Mouse (Mus musculus) heart, postnatal 0 days (tissue): Measurements from ENCODE around the gene 2410002F23Rik. TPM values are rescaled to one million over a fixed set of nuclear protein-coding genes. Genes with fewer than 3 reads are reported as not detected.

Source experiments
- ATAC-seq: fragments of 200-750 bp; cut with Nextera tagmentation; 2 replicates; pipeline ENCODE4 v1.8.0; 2017; ENCODE audit warnings: low read depth, moderate number of reproducible peaks, moderate library complexity; ENCODE audit not compliant: insufficient read depth
- DNase-seq: peaks from one replicate; pipeline ENCODE4 v3.0.0-alpha.2; 2016; ENCODE audit warnings: low spot score
- H3K27ac ChIP-seq: fragments of 300-500 bp; sonication (generic); 2 replicates; pipeline ENCODE4 v1.5.1; 2014; ENCODE audit warnings: low read depth, mild to moderate bottlenecking
- H3K27me3 ChIP-seq: fragments of 300-500 bp; sonication (generic); 2 replicates; pipeline ENCODE4 v1.6.1; 2014; ENCODE audit warnings: low read length, mixed read lengths; ENCODE audit not compliant: control insufficient read depth, insufficient read depth
- H3K36me3 ChIP-seq: fragments of 300-500 bp; sonication (generic); replicated peaks from 2 replicates; pipeline ENCODE4 v1.6.1; 2014; ENCODE audit warnings: low read length, mixed read lengths; ENCODE audit not compliant: control insufficient read depth, insufficient read depth
- H3K4me1 ChIP-seq: fragments of 300-500 bp; sonication (generic); 2 replicates; pipeline ENCODE4 v1.6.1; 2014; ENCODE audit warnings: antibody characterized with exemption; ENCODE audit not compliant: control insufficient read depth, insufficient read depth
- H3K4me2 ChIP-seq: fragments of 300-500 bp; sonication (generic); 2 replicates; pipeline ENCODE4 v1.6.1; 2014; ENCODE audit warnings: low read depth, mild to moderate bottlenecking, low read length, moderate library complexity
- H3K4me3 ChIP-seq: fragments of 300-500 bp; sonication (generic); 2 replicates; pipeline ENCODE4 v1.5.1; 2014; ENCODE audit warnings: low read depth, low read length
- H3K9ac ChIP-seq: fragments of 300-500 bp; sonication (generic); replicated peaks from 2 replicates; pipeline ENCODE4 v1.6.1; 2014; ENCODE audit warnings: low read depth, low read length, mixed read lengths
- H3K9me3 ChIP-seq: fragments of 300-500 bp; sonication (generic); replicated peaks from 2 replicates; pipeline ENCODE4 v1.6.1; 2016; ENCODE audit warnings: low read length; ENCODE audit not compliant: control insufficient read depth
- CTCF ChIP-seq: IDR thresholded peaks from 2 replicates; pipeline ENCODE4 v1.5.1; 2016; ENCODE audit warnings: antibody characterized with exemption, control low read depth, low read depth
- EP300 ChIP-seq: IDR thresholded peaks from 2 replicates; pipeline ENCODE4 v1.6.1; 2016; ENCODE audit warnings: antibody characterized with exemption, low read depth
- WGBS: fragments of 180-500 bp; shearing (Covaris S2); extraction: QIAGEN DNeasy Blood & Tissue Kit; methylation state at CpG from one replicate; pipeline ENCODE4 v1.1.7; 2014; 5-methylcytosine and 5-hydroxymethylcytosine counted together
- polyA plus RNA-seq: library from polyadenylated mRNA; unstranded; fragments of >200 nt; fragmentation: Nextera tagmentation; extraction: Ambion mirVana; gene quantifications from 2 replicates; pipeline ENCODE4 v1.2.1, GENCODE M21; 2015
- total RNA-seq: library from RNA; depleted of rRNA; stranded (reverse); fragments of >200 nt; gene quantifications from 2 replicates; pipeline ENCODE4 v1.2.3, GENCODE M21; 2014; ENCODE audit warnings: low replicate concordance

Gene 2410002F23Rik
- total and polyA plus RNA-seq, 2 experiments from 2014 or later = 53.1 to 130 TPM

DNA sequence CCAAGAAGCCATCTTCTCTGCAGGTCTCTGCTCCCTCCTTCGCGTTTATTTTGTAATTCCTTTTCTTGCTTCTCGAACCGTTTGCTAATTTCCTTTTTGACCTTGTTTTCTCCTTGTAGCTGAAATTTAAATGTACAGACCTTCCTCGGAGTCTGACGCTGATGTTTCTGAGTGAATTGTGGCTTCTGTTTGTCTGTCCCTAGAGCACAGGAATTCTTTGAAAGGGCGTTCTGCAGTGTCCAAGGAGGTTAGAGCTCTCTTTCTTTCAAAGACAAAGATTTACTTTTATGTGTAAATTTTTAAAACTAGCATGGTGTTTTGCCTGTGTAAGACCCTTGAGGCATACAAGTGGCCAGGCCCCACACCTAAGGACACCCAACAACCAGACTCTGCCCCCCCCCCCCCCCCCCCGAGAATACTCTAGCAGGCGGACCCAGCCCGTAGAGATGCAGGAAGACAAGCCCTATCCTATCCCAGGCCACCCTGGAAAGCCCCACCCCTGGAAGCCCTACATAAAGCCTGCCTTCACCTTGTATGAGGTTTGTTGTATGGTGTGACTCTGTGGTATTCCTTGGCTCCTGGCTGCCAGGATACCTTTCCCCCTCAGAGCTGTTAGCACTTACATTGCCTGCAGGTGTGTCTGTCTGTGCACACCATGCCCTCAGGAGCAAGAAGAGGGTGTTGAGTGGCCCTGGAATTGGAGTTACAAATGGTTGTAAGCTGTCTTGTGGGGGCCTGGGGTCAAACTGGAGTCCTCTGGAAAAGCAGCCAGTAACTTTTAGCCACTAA lies 30.1 kb downstream of the 2410002F23Rik start:
- no peaks in the 10 kb centered on the region for H3K4me1 ChIP-seq
- no peak for TF ChIP-seq CTCF
- TF ChIP-seq EP300 = no peak
- no peaks in the 10 kb centered on the region for H3K36me3 ChIP-seq
- ATAC-seq = no peak
- H3K9me3 ChIP-seq = no peaks in the 10 kb centered on the region
- DNase-seq = no peak
- no peak overlapping the region for H3K9ac ChIP-seq
- no peak overlapping the region for H3K4me2 ChIP-seq
- WGBS = 63% methylated on average over 10 of the region's 10 CpGs
- 0 out of 2 replicates have a peak, but pooled peaks cover 15% of the 10 kb centered on the region for H3K27me3 ChIP-seq
- no peak overlapping the region for H3K4me3 ChIP-seq
- no peak overlapping the region for H3K27ac ChIP-seq

DNA sequence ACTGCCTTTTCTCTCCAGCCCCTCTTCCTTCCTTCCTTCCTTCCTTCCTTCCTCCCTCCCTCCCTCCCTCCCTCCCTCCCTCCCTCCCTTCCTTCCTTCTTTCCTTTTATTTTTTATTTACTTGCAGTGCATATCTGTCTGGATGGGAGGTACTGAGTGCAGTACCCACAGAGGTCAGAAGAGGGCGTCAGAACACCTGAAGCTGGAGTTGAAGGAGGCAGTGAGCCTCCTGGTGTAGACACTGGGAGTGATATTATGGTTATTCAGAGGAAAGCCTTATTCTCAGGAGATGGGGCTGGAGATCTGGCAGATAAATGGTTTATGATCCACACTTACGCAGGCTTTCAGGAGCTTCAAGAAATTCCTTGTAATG lies 30.7 kb downstream of the 2410002F23Rik start:
- DNase-seq = no peak
- H3K9ac ChIP-seq = no peak overlapping the region
- H3K36me3 ChIP-seq = no peaks in the 10 kb centered on the region
- no peak overlapping the region for H3K4me2 ChIP-seq
- WGBS = 45% methylated on average over 2 of the region's 2 CpGs
- H3K4me3 ChIP-seq = no peak overlapping the region
- H3K9me3 ChIP-seq = no peaks in the 10 kb centered on the region
- TF ChIP-seq EP300 (no peak), CTCF (peak; percentile 18; the same call in 1 of the 2 replicates)
- ATAC-seq = no peak
- no peak overlapping the region for H3K27ac ChIP-seq
- 0 out of 2 replicates have a peak, but pooled peaks cover 15% of the 10 kb centered on the region for H3K27me3 ChIP-seq
- H3K4me1 ChIP-seq = no peaks in the 10 kb centered on the region

DNA sequence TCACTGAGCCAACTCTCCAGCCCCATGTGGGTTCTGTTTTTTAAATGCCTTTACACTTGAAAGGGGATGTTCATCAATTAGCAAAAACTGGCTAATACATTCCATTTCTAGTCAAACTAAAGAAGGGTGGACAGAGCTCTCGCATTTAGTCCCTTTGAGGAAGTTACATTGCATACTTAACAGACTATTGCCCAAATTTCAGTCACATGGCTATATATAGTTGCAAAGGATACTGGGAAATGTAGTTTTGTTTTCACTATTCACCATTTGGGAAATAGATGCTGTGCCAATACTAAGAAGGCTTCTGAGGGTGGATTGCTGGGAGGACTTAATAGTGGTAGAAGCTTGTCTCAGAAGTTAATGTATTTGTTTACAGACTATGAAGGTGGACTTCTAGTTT lies 34.4 kb downstream of the 2410002F23Rik start:
- no peaks in the 10 kb centered on the region for H3K9me3 ChIP-seq
- H3K4me1 ChIP-seq = no peaks in the 10 kb centered on the region
- H3K27ac ChIP-seq = no peak overlapping the region
- TF ChIP-seq EP300 = no peak
- TF ChIP-seq CTCF = no peak
- no peaks in the 10 kb centered on the region for H3K36me3 ChIP-seq
- DNase-seq (no peak), ATAC-seq (no peak)
- H3K27me3 ChIP-seq = no peaks in the 10 kb centered on the region
- no peak overlapping the region for H3K9ac ChIP-seq
- 44% methylated on average over 1 of the region's 1 CpGs for WGBS
- no peak overlapping the region for H3K4me3 ChIP-seq
- no peak overlapping the region for H3K4me2 ChIP-seq

DNA sequence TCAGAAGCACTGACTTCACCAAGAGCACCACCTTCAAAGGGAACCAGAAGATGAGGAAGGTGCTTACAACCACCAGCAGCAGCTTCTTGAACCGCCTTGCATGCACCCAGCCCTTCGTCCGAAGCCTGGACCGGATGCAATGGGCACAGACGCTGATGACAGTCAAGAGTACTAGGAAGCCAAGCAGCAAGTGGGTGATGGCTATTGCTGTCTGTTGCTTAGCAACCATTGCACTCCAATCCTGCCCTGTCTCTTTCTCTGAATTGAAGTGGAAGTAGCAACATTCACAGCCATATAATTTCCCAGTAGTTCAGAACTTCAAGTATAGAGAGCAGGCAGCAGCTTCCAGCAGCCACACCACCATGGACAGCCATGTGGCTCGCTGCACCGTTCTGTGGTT lies 35.1 kb downstream of the 2410002F23Rik start:
- H3K4me3 ChIP-seq = no peak overlapping the region
- H3K27ac ChIP-seq = no peak overlapping the region
- WGBS = 69% methylated on average over 7 of the region's 7 CpGs
- DNase-seq (no peak), ATAC-seq (no peak)
- no peaks in the 10 kb centered on the region for H3K36me3 ChIP-seq
- H3K27me3 ChIP-seq = no peaks in the 10 kb centered on the region
- TF ChIP-seq CTCF (no peak), EP300 (no peak)
- H3K9me3 ChIP-seq = no peaks in the 10 kb centered on the region
- no peak overlapping the region for H3K9ac ChIP-seq
- no peaks in the 10 kb centered on the region for H3K4me1 ChIP-seq
- no peak overlapping the region for H3K4me2 ChIP-seq

DNA sequence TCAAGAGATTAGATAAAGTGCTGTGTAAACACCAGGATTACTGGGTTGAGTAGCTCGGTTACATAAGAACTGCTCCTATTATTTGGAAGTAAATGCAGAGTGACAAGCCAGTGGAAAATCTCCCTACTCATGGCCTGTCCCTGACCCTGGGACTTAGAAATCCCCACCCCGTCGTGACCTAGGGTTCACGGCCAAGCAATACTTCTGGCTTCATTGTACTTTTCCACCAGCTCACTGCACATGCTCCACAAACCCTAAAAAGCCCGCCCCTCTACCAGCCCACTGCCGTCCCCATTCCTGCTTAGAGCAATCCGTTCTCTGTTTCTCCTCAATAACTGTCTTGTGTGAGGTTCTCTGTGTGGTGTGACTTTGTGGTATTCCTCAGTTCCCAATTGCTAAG lies 41.2 kb downstream of the 2410002F23Rik start:
- H3K4me1 ChIP-seq = no peaks in the 10 kb centered on the region
- DNase-seq (no peak), ATAC-seq (no peak)
- no peaks in the 10 kb centered on the region for H3K36me3 ChIP-seq
- WGBS = 51% methylated on average over 7 of the region's 7 CpGs
- no peak overlapping the region for H3K27ac ChIP-seq
- no peaks in the 10 kb centered on the region for H3K9me3 ChIP-seq
- no peak for TF ChIP-seq EP300
- no peak for TF ChIP-seq CTCF
- H3K27me3 ChIP-seq = no peaks in the 10 kb centered on the region
- H3K4me2 ChIP-seq = no peak overlapping the region
- no peak overlapping the region for H3K9ac ChIP-seq
- no peak overlapping the region for H3K4me3 ChIP-seq

DNA sequence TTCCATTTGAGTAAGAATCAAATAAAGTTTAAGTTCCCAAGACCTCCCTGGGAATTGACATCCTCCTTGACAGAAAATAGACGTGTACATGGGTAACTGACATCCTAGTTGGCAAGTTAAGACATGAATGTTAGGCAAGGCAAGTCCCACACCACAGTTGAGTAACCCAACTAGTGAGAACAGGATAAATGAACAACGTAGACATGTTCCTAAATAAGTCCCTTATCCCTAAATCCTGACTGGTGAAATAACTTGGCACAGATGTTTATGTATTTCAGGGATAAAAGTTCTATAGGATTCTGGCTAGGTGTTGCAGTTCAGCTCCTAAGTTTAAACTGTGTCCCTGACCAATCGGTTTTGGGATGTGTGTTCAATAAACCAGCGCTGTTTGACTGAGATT lies 44.5 kb downstream of the 2410002F23Rik start:
- ATAC-seq = no peak
- Histone ChIP-seq H3K9ac (no peak overlapping the region), H3K9me3 (no peaks in the 10 kb centered on the region), H3K4me2 (no peak overlapping the region), H3K27ac (no peak overlapping the region), H3K27me3 (no peaks in the 10 kb centered on the region), H3K4me1 (no peaks in the 10 kb centered on the region), H3K36me3 (no peaks in the 10 kb centered on the region), H3K4me3 (no peak overlapping the region)
- no peak for DNase-seq
- WGBS = 56% methylated on average over 4 of the region's 4 CpGs
- TF ChIP-seq EP300 = no peak
- TF ChIP-seq CTCF = no peak
